Mouse (Mus musculus): ENCODE measurements around the gene Copg2. TPM values are rescaled to one million over a fixed set of nuclear protein-coding genes. Genes with fewer than 3 reads are reported as not detected.

Gene Copg2
- polyA plus RNA-seq, 1 experiment from 2014 or later: 34.3 TPM

- WGBS: 89% methylated on average over 11 of the region's 11 CpGs
- H3K4me3 ChIP-seq: no peak overlapping the region
- no peaks in the 10 kb centered on the region for H3K27me3 ChIP-seq (ENCODE audit: low read depth, poor library complexity, severe bottlenecking)
- H3K9me3 ChIP-seq (replicated peaks): no peaks in the 10 kb centered on the region
- H3K36me3 ChIP-seq: no peaks in the 10 kb centered on the region
- H3K27ac ChIP-seq (replicated peaks): peak overlapping the region; percentile 34; the same call in 1 of the 2 replicates
- no peak for DNase-seq (ENCODE audit: low spot score)
- peaks cover 40% of the 10 kb centered on the region for H3K4me1 ChIP-seq
Observed at GRCm38 (mm10) chr6:30713896-30714295, 182.7 kb downstream of the Copg2 start.

GRCm38 (mm10) chr6:30713455-30713854, 183.1 kb downstream of the Copg2 start:
- H3K4me1 ChIP-seq: peaks cover 40% of the 10 kb centered on the region
- no peak overlapping the region for H3K4me3 ChIP-seq
- DNase-seq (ENCODE audit: low spot score): no peak
- no peaks in the 10 kb centered on the region for H3K36me3 ChIP-seq
- H3K27me3 ChIP-seq (ENCODE audit: low read depth, poor library complexity, severe bottlenecking): no peaks in the 10 kb centered on the region
- peak overlapping the region; percentile 34; the same call in 1 of the 2 replicates for H3K27ac ChIP-seq (replicated peaks)
- no peaks in the 10 kb centered on the region for H3K9me3 ChIP-seq (replicated peaks)
- 88% methylated on average over 6 of the region's 6 CpGs for WGBS

GRCm38 (mm10) chr6:30712484-30712883, 184.1 kb downstream of the Copg2 start:
- WGBS: 76% methylated on average over 7 of the region's 7 CpGs
- H3K4me3 ChIP-seq: no peak overlapping the region
- no peaks in the 10 kb centered on the region for H3K9me3 ChIP-seq (replicated peaks)
- no peak for DNase-seq (ENCODE audit: low spot score)
- H3K27me3 ChIP-seq (ENCODE audit: low read depth, poor library complexity, severe bottlenecking): no peaks in the 10 kb centered on the region
- peaks cover 44% of the 10 kb centered on the region for H3K4me1 ChIP-seq
- H3K27ac ChIP-seq (replicated peaks): peak overlapping the region; percentile 50; the same call in 1 of the 2 replicates
- H3K36me3 ChIP-seq: no peaks in the 10 kb centered on the region

- DNase-seq (ENCODE audit: low spot score): no peak
- H3K36me3 ChIP-seq: no peaks in the 10 kb centered on the region
- H3K27me3 ChIP-seq (ENCODE audit: low read depth, poor library complexity, severe bottlenecking): no peaks in the 10 kb centered on the region
- H3K4me3 ChIP-seq: no peak overlapping the region
- no peak overlapping the region for H3K27ac ChIP-seq (replicated peaks)
- no peaks in the 10 kb centered on the region for H3K9me3 ChIP-seq (replicated peaks)
- 78% methylated on average over 10 of the region's 10 CpGs for WGBS
- peaks cover 51% of the 10 kb centered on the region for H3K4me1 ChIP-seq
Observed at GRCm38 (mm10) chr6:30711365-30711763, 185.2 kb downstream of the Copg2 start.

GRCm38 (mm10) chr6:30710371-30711364, 185.9 kb downstream of the Copg2 start:
- DNase-seq (ENCODE audit: low spot score): no peak
- Histone ChIP-seq H3K4me1 (peaks cover 50% of the 10 kb centered on the region), H3K27ac (replicated peaks) (peak overlapping the region; percentile 53), H3K36me3 (no peaks in the 10 kb centered on the region), H3K27me3 (ENCODE audit: low read depth, poor library complexity, severe bottlenecking) (no peaks in the 10 kb centered on the region), H3K9me3 (replicated peaks) (no peaks in the 10 kb centered on the region), H3K4me3 (no peak overlapping the region)
- WGBS: 68% methylated on average over 25 of the region's 25 CpGs

- H3K4me1 ChIP-seq: peaks cover 50% of the 10 kb centered on the region
- no peak for DNase-seq (ENCODE audit: low spot score)
- no peaks in the 10 kb centered on the region for H3K9me3 ChIP-seq (replicated peaks)
- no peak overlapping the region for H3K4me3 ChIP-seq
- H3K27me3 ChIP-seq (ENCODE audit: low read depth, poor library complexity, severe bottlenecking): no peaks in the 10 kb centered on the region
- WGBS: 39% methylated on average over 6 of the region's 6 CpGs
- peak overlapping the region; percentile 70 for H3K27ac ChIP-seq (replicated peaks)
- H3K36me3 ChIP-seq: no peaks in the 10 kb centered on the region
Observed at GRCm38 (mm10) chr6:30709115-30709514, 187.5 kb downstream of the Copg2 start.

- 93% methylated on average over 9 of the region's 9 CpGs for WGBS
- Histone ChIP-seq H3K4me3 (no peak overlapping the region), H3K9me3 (replicated peaks) (no peaks in the 10 kb centered on the region), H3K4me1 (peaks cover 25% of the 10 kb centered on the region), H3K27ac (replicated peaks) (0 out of 2 replicates have a peak overlapping the region, but pooled peaks have one; percentile 38), H3K27me3 (ENCODE audit: low read depth, poor library complexity, severe bottlenecking) (no peaks in the 10 kb centered on the region), H3K36me3 (no peaks in the 10 kb centered on the region)
- DNase-seq (ENCODE audit: low spot score): no peak
Observed at GRCm38 (mm10) chr6:30703977-30704602, 192.5 kb downstream of the Copg2 start.

GRCm38 (mm10) chr6:30703476-30703875, 193.1 kb downstream of the Copg2 start:
- H3K4me3 ChIP-seq: no peak overlapping the region
- no peaks in the 10 kb centered on the region for H3K9me3 ChIP-seq (replicated peaks)
- peaks cover 22% of the 10 kb centered on the region for H3K4me1 ChIP-seq
- H3K36me3 ChIP-seq: no peaks in the 10 kb centered on the region
- WGBS: 81% methylated on average over 6 of the region's 6 CpGs
- no peaks in the 10 kb centered on the region for H3K27me3 ChIP-seq (ENCODE audit: low read depth, poor library complexity, severe bottlenecking)
- peak overlapping the region; percentile 38; the same call in 1 of the 2 replicates for H3K27ac ChIP-seq (replicated peaks)
- DNase-seq (ENCODE audit: low spot score): no peak

- Histone ChIP-seq H3K27ac (replicated peaks) (0 out of 2 replicates have a peak overlapping the region, but pooled peaks have one; percentile 38), H3K4me1 (peaks cover 25% of the 10 kb centered on the region), H3K27me3 (ENCODE audit: low read depth, poor library complexity, severe bottlenecking) (no peaks in the 10 kb centered on the region), H3K36me3 (no peaks in the 10 kb centered on the region), H3K4me3 (no peak overlapping the region), H3K9me3 (replicated peaks) (no peaks in the 10 kb centered on the region)
- no peak for DNase-seq (ENCODE audit: low spot score)
- 85% methylated on average over 6 of the region's 6 CpGs for WGBS
Observed at GRCm38 (mm10) chr6:30702881-30703280, 193.7 kb downstream of the Copg2 start.

- WGBS: 82% methylated on average over 6 of the region's 6 CpGs
- DNase-seq (ENCODE audit: low spot score): no peak
- Histone ChIP-seq H3K4me1 (peaks cover 20% of the 10 kb centered on the region), H3K9me3 (replicated peaks) (no peaks in the 10 kb centered on the region), H3K4me3 (no peak overlapping the region), H3K36me3 (no peaks in the 10 kb centered on the region), H3K27me3 (ENCODE audit: low read depth, poor library complexity, severe bottlenecking) (no peaks in the 10 kb centered on the region), H3K27ac (replicated peaks) (peak overlapping the region; percentile 68)
Observed at GRCm38 (mm10) chr6:30700182-30700581, 196.4 kb downstream of the Copg2 start.

GRCm38 (mm10) chr6:30698036-30698435, 198.6 kb downstream of the Copg2 start:
- no peak for DNase-seq (ENCODE audit: low spot score)

More at GRCm38 (mm10) chr6:30698036-30698435, 198.6 kb downstream of the Copg2 start:
- Histone ChIP-seq H3K4me1 (peaks cover 39% of the 10 kb centered on the region), H3K9me3 (replicated peaks) (no peaks in the 10 kb centered on the region), H3K27ac (replicated peaks) (peak overlapping the region; percentile 71), H3K36me3 (no peaks in the 10 kb centered on the region), H3K4me3 (no peak overlapping the region), H3K27me3 (ENCODE audit: low read depth, poor library complexity, severe bottlenecking) (no peaks in the 10 kb centered on the region)
- WGBS: 96% methylated on average over 4 of the region's 4 CpGs
